Mouse (Mus musculus): Measurements from ENCODE around the gene Tmem206.

Gene Tmem206

DNA sequence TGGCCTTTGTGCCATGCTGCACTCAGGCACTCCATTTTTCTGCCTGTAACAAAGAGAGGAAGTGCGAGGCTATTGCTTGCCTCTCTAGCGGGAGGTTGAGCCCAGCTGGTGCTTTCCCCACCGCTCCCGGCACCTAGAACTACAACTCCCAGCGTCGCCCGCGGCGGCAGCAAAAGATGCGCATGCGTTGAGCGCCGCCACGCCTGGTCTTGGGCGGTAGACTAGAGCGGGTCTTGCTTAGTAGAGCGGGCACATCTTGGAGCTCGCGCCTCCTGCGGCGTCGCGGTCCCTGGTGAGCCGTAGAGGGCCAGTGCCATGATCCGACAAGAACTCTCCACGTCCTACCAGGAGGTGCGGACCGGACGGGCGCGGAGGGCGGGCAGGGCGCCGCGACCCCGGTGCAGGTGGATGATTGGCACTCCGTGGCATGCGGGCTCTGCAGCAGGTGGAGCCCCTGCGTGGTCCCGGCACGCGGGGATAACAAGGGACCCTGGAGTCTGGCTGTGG is at the start of gene Tmem206:
Gene Tmem206 (plus strand): TSS at position 187 of the 507 bp plus-strand sequence.
- DNase-seq (ENCODE audit: low spot score): peak; percentile 96

GRCm38 (mm10) chr1:191276181-191276580 is 49.5 kb upstream of the Tmem206 start:
- DNase-seq (ENCODE audit: low spot score): no peak

DNA sequence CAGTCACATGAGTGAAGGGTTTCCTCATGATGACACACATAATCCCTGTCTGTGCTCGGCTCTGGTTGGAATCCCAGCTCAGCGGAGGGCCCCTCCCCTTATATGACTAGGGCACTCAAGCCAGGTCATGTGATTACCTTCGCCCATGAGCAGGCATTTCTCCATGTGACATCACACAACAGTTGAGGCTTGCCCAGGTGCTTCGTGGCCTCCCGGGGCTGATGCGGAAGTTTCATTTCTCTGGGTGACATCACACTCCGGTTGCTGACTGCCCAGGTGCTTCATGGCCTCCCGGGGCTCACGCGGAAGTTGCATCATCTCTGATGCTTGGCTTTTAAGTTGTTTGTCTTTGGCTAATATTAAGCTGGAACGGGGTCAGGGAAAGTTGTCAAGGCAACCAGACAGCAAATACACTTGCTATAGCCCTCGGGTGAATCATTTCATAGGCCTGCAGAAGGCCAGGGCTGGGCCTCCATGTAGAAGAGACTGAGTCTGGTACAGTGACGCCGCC is 48.1 kb upstream of the Tmem206 start:
- DNase-seq (ENCODE audit: low spot score): peak; percentile 91

DNA sequence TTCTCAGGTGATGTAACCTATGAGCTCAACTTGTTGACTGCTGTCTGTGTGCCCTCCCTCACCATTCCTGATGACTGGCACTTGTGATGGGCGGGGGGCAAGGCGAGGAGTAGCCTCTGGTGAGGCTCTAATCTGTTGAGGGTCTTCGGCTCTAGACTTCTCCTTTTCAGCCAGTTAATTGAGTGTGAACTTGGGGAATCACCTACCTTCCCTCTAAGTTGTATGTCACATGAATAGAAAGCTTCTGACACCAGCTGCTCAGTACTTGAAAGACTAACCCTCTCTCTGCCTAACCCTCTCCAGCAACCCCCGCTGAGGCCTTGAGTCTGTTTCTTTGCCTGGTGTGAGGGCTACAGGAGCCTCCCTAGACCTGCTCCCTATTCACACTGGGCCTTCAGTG is 47.4 kb upstream of the Tmem206 start:
- DNase-seq (ENCODE audit: low spot score): no peak

DNA sequence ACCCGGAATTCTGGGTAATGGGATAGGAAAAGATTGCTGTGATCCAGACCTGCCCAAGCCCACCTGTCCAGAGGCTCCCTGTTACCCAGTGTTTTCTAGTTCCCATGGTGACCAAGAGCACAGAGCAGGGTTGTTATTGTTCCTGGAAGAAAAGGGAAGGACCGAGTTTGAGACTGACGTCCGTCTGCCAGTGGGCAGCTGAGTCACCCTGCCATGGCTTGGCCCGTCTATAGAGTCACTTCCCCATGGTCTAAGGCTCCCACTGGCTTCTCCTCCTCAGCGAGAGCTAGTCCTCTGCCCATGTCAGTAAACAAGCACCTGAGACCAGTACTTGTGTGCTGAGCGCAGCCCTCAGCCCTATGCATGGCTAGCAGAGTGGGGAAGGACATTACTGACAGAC is 44.5 kb upstream of the Tmem206 start:
- peak; percentile 62 for DNase-seq (ENCODE audit: low spot score)

- DNase-seq (ENCODE audit: low spot score): no peak
Observed at GRCm38 (mm10) chr1:191282319-191282718, 43.4 kb upstream of the Tmem206 start.

- no peak for DNase-seq (ENCODE audit: low spot score)
Observed at GRCm38 (mm10) chr1:191283110-191284040, 42.3 kb upstream of the Tmem206 start.

DNA sequence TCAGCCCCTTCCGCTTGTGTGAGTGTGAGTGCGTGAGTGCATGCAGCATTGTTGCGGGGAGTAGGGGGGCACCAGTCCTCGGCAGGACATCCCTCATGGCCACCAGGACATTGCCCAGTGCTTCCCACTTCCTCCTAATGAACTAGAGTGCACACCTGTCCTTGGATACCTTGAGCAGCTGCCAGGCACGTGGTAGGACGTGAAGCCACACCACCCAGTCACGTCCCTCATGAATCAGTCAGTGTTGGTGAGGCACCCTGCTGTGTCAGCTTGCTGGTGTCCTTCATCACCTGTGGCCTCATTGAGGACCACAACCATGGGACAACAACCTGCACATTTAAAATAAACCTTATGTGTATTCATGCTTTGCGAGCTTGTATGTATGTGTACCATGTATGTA is 41.2 kb upstream of the Tmem206 start:
- no peak for DNase-seq (ENCODE audit: low spot score)

- peak; percentile 75 for DNase-seq (ENCODE audit: low spot score)
Observed at GRCm38 (mm10) chr1:191288762-191289161, 37.0 kb upstream of the Tmem206 start.

GRCm38 (mm10) chr1:191292348-191292747 is 33.4 kb upstream of the Tmem206 start:
- peak; percentile 62 for DNase-seq (ENCODE audit: low spot score)

DNA sequence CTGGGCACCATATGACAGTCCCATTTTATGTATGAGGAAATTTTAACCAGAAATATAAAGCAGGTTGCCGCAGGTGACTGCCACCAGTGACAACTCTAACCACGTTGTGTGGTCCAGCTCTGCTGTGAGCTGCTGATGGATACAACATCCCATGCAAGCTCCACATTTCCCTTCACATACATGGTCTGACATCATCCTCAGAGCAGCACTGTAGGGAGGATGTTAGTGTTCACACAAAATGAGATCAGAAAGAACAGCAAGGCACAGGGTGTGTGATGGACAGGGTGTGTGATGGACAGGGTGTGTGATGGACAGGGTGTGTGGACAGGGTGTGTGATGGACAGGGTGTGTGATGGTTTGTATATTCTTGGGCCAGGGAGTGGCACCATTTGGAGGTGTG is 32.7 kb upstream of the Tmem206 start:
- no peak for DNase-seq (ENCODE audit: low spot score)

GRCm38 (mm10) chr1:191293996-191294795 is 31.5 kb upstream of the Tmem206 start:
- no peak for DNase-seq (ENCODE audit: low spot score)

DNA sequence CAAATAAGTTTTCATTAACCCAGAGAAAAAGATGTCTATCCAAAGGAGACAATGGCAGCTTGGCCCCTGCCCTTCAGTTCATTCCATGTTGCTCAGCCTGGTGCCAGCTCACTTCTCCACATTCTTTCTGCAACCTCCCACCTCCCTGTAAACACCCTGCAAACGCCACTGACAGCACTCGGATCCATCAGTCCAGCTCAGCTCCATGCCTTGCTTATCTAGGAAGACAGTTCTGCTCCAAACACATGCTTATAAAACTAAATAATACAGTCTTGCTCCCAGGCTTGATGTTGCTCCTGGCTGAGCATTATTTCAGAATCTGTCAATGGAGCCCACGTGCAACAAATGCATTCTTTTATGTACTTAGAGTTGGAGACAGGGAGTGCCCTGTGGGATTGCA is 29.9 kb upstream of the Tmem206 start:
- no peak for DNase-seq (ENCODE audit: low spot score)

DNA sequence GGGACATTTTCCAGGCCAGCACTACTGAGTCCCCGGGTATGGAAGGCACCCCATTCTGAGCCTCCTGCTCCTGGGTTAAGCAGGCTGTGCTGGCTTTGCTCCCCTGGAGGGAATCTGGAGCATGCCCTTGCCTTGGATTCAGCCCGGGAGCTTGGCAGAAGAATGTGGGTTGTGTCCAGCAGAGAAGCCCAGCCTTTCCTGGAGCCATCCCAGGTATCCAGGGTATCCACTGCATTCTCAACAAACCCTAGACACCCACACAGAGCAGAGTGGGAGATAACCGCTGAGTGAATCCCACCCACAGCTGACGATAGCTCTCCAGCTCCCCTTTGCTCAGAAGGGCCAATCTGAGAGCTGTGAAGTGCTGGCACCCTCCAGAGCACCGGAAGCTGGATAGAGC is 29.3 kb upstream of the Tmem206 start:
- DNase-seq (ENCODE audit: low spot score): peak; percentile 64

DNA sequence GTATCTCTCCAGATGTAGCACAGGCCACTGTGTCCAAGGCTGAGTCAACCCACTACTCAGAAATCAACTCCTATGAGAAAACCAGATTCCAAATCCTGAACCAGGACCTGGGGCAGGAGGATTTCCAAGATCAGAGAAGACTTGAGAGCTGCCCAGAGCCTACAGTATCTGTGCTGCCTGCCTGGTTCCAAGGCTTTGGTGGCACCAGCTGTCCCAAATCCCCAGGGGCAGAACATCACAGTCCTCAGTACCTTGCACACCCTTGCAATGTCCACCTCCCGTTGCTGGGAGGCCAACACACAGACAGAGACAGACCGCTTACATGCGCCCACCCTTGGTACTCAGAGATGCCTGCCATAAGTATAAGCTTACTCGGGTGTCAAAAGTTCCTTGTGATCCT is 27.4 kb upstream of the Tmem206 start:
- DNase-seq (ENCODE audit: low spot score): no peak

- peak; percentile 59 for DNase-seq (ENCODE audit: low spot score)
Observed at GRCm38 (mm10) chr1:191299215-191299942, 26.3 kb upstream of the Tmem206 start.

DNA sequence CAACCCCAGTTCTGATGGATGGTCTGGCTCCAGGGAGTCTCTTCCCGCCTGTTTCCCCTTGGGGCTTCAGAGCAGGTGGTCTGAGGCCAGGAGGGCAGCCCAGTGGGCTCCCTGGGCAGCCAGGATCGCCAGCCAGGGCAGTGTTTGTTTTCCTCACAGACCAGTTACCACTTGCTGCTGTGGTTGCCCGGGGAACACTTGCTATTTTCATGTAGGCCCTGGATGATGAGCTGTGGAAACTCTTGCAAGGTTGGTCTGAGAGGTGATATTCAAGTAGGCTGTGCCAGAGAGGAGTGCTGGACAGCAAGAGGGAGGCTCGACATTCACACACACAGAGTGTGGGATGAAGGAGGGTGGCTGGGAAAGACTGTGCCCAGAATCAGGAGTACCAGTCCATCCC is 23.8 kb upstream of the Tmem206 start:
- no peak for DNase-seq (ENCODE audit: low spot score)

DNA sequence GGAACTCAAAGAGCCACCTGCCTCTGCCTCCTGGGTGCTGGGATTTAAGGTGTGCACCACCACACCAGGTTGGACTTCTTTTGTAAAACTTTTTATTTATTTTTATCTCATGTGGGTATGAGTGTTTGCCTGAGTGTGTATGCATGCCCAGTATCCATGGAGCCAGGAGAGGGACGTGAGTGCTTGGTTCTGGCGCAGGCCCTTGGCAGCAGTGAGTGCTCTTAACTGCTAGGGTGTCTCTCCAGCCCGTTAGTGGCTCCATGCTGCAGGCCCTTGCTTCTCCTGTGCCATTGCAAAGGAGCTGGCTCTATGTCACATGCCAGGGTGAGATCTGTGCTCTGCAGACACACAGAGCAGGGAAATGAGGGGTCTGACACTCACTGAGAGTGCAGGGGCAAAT is 22.0 kb upstream of the Tmem206 start:
- DNase-seq (ENCODE audit: low spot score): peak; percentile 78

GRCm38 (mm10) chr1:191304216-191304615 is 21.5 kb upstream of the Tmem206 start:
- DNase-seq (ENCODE audit: low spot score): no peak

DNA sequence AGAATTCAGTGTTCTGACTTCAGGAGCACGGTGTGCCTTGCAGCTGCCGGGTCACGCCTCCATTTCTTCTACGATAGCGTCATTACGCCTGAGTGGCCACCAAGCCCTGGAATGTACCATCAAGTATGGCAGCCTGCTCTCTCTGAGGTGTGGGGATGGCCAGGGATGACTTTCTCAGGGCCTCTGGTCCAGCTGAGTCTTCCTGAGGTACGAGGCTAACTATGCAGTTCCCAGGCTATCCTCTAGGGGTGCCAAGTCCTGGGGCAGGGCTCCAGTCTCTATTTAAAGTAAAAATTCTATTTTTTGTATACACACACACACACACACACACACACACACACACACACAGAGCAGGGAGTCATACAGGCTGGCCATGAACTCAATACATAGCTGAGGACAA is 20.1 kb upstream of the Tmem206 start:
- DNase-seq (ENCODE audit: low spot score): no peak

DNA sequence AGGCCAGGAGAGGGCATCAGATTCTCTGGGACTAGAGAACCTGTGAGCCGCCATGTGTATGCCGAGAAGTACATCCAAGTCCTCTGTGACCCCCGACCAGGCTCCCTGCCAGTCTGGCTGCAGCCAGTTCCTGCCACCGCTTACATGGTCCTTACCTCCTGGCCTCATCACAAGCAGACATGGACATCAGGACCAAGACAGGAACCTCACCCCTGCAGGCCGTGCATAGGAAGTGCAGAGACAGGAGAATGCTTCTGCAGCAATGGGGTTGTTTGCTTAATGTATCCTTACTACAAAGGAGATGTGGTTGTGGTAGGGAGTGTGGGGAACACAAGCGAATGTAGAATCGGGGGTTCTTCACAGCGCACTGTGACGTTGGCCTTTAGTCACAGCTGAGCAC is 19.4 kb upstream of the Tmem206 start:
- no peak for DNase-seq (ENCODE audit: low spot score)
